Mouse (Mus musculus) Patski (cell line): ENCODE measurements around the gene Abca1. TPM values are rescaled to one million over a fixed set of nuclear protein-coding genes. Genes with fewer than 3 reads are reported as not detected.

Experiments
- ATAC-seq: fragments of 100-300 bp; one replicate; pipeline ENCODE4 v1.8.0; 2021
- CTCF ChIA-PET: fragments of 350-600 bp; sonication (Branson Sonifier 250); formaldehyde crosslinking; loops from one replicate; lab custom pipeline; 2022; ENCODE audit warnings: inconsistent platforms; lab: Charles Lee
- POLR2A ChIA-PET: fragments of 350-600 bp; sonication (Branson Sonifier 250); formaldehyde crosslinking; loops from one replicate; lab custom pipeline; 2022; ENCODE audit warnings: antibody characterized with exemption, inconsistent platforms; lab: Charles Lee
- DNase-seq: peaks from one replicate; pipeline ENCODE4 v3.0.0-alpha.2; 2011; ENCODE audit warnings: low read depth, low spot score
- H3K27me3 ChIP-seq: fragments of 371-371 bp; one replicate; pipeline ENCODE4 v1.5.1; 2021
- CTCF ChIP-seq: fragments of 100-300 bp; IDR thresholded peaks from one replicate; pipeline ENCODE4 v1.5.1; 2021
- in situ Hi-C: fragments of 300-500 bp; cut with MboI; formaldehyde crosslinking; loops from 3 replicates; pipeline ENCODE4 v1.11.1; 2018; ENCODE audit warnings: low pct_unique_long_range_greater_than_20kb, mixed read lengths
- polyA plus RNA-seq: library from polyadenylated mRNA; unstranded; gene quantifications from one replicate; pipeline ENCODE4 v1.2.3, GENCODE M21; 2021

The Abca1 gene
- 78.1 TPM for polyA plus RNA-seq

DNA sequence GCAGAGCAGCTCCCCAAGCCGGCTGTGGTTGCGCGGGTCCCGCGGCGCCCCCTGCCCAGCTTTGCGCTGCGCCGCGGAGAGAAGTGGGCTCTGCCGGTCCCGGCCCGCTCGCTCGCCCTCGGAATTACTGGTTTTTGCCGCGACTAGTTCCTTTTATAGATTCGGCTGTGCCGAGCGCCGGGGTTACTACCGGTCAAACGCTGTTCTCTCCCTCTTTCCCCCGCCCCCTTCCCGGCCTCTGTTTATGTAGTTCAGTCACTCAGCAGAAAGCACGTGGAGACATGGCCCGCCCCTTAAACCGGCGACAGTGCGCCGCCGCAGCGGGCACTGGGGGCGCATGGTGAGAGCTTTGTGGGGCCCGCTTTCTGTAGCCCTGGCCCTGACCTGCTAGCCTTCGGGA lies at the start of gene Abca1:
Gene Abca1 (minus strand): TSS at position 129 of the 400 bp plus-strand sequence.
- ChIA-PET POLR2A (interaction anchor here (1.1 kb wide), 1 partner anchor 61 kb away, joined by 3 read pairs; no protein-coding TSS in a partner anchor), CTCF (interaction anchor here (1.6 kb wide), 1 partner anchor 212 kb away, joined by 6 read pairs; no protein-coding TSS in a partner anchor)
- peak; percentile 40 for TF ChIP-seq CTCF
- ATAC-seq (peak; percentile 65), DNase-seq (no peak)
- no peaks in the 10 kb centered on the region for H3K27me3 ChIP-seq
- in situ Hi-C loops: loop anchor here (5.0 kb wide), 2 partner anchors 38 to 193 kb away; no protein-coding TSS in a partner anchor

DNA sequence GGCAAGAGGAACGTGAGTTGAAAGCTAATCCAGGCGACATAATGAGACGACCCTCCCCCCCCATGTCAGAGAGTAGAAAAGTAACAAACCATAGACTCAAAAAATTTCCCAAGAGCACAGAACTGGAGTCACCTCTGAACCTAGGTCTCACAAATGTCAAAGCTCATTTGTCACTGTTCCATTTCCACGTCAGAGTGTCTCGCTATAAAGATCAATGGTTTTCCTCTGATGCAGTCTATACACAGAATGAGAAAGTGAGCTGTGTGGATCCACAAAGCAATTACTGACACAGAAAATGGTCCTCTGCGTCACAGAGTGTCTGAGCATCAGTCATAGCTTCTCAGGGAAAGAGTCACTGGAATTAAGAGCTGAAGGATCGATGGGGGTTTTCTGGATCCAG lies 44.8 kb upstream of the Abca1 start:
- ATAC-seq (no peak), DNase-seq (no peak)
- CTCF ChIA-PET: no interaction called here
- no peaks in the 10 kb centered on the region for H3K27me3 ChIP-seq
- POLR2A ChIA-PET: no interaction called here
- in situ Hi-C loops: no loop called here
- TF ChIP-seq CTCF: no peak

DNA sequence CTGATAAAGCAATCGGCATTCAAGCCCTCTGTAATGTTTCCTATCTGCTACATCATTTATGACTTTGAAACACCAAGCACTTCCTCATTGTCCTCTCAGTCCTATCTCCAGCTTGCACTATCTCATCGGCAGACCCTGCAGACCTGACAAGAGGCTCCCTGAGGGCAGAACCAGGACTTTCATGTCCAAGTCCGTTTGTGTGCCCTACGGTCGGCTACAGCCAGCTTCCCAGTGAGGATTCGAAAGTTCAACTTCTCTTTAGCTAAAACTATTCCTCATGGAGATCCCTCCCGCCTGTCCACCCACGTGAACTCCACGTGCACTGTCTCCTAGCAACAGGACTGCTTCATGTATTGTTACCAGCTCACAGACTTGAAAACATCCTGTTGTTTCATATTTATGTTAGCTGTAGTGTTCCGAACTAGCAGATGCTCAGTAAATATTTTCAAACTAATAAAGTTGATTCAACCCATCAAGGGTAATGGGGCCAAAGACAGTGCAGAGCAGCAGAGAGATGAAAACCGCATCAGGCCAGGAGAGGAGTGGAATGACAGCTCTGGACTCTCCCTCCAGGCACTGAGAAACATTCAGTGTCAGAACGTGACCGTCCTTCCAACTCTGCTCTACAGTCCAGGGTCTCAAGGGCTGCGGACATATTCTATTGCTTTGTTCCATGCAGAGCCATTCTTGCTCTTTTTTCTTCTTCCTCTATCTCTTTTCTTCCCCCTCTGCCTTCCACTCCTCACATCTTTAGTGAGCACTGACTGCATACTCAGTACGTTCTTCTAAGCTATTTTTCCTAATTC lies 44.1 kb upstream of the Abca1 start:
- no peak for TF ChIP-seq CTCF
- no peak for DNase-seq
- no peaks in the 10 kb centered on the region for H3K27me3 ChIP-seq
- CTCF ChIA-PET: interaction anchor here (0.6 to 1.2 kb wide), 2 partner anchors 150 to 153 kb away, joined by 3 read pairs; no protein-coding TSS in a partner anchor
- POLR2A ChIA-PET: no interaction called here
- ATAC-seq: no peak
- in situ Hi-C loops: no loop called here

DNA sequence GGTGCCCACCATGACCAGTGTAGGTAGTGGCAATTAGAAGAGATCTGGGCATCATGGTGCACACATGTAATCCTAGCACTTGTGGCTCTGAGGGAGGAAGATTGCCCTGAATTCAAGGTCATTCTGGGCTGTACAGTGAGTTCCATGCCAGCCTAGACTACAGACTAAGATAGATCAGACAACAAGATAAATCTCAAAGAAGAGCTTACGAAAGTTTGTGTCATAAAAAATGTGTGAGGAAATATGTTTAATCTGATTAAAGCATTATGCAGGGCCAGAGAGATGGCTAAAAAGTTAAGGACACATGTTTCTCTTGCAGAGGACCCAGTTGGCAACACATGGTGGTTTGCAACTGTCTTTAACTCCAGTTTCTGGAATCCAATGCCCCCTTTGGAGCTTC lies 40.6 kb upstream of the Abca1 start:
- DNase-seq (no peak), ATAC-seq (no peak)
- H3K27me3 ChIP-seq: no peaks in the 10 kb centered on the region
- TF ChIP-seq CTCF: no peak
- in situ Hi-C loops: no loop called here
- ChIA-PET CTCF (no interaction called here), POLR2A (no interaction called here)

DNA sequence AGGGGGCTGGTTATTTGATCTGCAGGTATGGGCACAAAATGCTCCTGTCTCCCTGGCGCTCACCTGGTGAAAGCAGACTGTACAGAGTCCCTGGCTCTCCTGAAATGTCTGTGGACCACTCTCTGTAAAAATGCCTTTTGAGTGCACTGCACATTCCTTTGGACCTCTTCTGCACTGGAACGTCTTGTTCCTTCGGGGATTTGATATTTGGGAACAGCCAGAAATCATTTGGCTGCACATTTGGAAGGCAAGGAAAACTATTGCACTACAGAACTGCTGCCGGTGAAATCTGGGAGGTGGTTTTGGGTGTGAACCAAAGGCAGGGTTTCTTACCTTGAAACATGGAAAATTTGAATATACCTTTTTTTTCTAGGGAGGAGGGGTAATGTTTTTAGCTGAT lies 38.1 kb upstream of the Abca1 start:
- no peaks in the 10 kb centered on the region for H3K27me3 ChIP-seq
- CTCF ChIA-PET: interaction anchor here (0.8 to 1.8 kb wide), 2 partner anchors 8 to 10 kb away, joined by 3 to 4 read pairs; no protein-coding TSS in a partner anchor
- no peak for TF ChIP-seq CTCF
- DNase-seq: no peak
- in situ Hi-C loops: loop anchor here (5.0 kb wide), 1 partner anchor 36 kb away; no protein-coding TSS in a partner anchor
- POLR2A ChIA-PET: no interaction called here
- no peak for ATAC-seq

DNA sequence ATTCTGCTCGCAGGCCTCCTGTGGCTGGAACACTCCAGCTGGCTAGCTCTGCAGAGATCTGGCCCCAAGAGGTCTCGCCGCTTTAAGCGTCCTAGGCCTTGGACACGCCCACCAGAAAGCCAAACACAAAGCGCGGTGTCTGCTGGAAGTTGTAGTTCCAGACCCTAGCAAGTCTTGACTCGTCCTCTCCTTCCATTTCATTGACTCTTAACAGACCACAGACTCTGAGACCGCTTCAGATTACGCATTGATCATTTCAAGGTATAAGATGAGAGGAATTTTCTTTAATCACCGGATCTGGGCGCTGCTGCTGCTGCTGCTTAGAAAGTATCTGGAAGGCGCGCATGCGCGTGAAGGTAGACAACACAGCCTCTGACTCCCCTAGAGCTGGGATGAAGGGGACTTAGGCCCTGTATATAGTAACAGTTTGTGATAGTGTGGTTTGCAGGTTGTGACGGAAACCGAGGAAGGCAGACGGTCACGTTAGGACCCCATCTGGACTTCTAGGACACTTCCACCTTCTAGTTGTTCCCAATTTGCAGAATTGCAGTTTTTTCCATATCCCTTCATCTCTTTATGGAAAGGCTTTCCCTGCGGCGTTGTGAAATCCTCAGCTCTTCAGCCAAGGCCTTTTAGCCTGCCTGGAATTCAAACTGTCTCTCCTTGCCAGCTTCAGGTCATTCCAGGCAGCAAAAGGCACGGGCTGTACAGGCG lies 36.5 kb upstream of the Abca1 start:
- in situ Hi-C loops: loop anchor here (5.0 kb wide), 1 partner anchor 34 kb away; no protein-coding TSS in a partner anchor
- peak; percentile 97 for ATAC-seq
- no peak for TF ChIP-seq CTCF
- CTCF ChIA-PET: interaction anchor here (0.7 kb wide), 1 partner anchor 22 kb away, joined by 3 read pairs; no protein-coding TSS in a partner anchor
- H3K27me3 ChIP-seq: no peaks in the 10 kb centered on the region
- POLR2A ChIA-PET: no interaction called here
- DNase-seq: peak; percentile 53

DNA sequence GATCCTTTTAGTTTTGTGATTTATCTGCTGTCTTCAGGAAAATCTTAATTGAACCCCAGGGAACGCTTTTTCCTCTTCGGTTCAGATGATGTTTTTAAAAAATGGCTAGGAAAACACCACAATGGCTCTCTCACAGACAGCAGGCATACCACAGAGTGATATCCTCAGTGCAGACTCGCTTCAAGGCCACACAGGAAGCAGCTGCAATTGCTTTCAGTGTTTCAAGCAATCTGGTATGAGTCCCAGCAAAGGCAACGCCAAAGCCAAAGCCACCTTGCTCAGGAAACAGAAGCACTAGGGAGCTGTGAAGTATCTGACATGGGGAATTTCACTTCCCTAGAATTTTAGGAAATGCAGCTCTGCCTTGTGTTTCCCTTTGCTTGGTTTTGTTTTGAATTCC lies 27.4 kb upstream of the Abca1 start:
- ChIA-PET POLR2A (no interaction called here), CTCF (interaction anchor here (1.0 to 1.3 kb wide), 2 partner anchors 11 to 26 kb away, joined by 3 read pairs; no protein-coding TSS in a partner anchor)
- in situ Hi-C loops: no loop called here
- DNase-seq (no peak), ATAC-seq (no peak)
- no peak for TF ChIP-seq CTCF
- H3K27me3 ChIP-seq: no peaks in the 10 kb centered on the region

DNA sequence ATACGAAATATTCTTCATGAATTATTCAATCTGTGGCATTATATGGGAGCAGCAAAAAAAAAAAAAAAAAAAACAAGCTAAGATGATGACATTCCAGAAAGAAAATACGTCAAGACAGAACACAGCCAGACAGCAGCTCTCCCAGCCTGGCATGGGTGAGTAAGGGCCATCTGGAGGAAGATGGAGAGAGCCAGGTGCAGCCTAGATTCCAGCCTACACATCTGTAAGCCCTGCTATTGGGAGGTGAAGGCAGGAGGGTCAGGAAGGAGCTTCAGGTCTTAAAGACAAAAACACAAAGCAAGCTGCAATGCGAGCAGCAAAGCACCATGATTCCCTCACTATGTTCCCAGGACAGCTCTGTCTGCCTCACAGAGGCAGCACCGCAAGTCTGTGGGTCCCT lies 26.9 kb upstream of the Abca1 start:
- ATAC-seq: no peak
- H3K27me3 ChIP-seq: no peaks in the 10 kb centered on the region
- in situ Hi-C loops: no loop called here
- DNase-seq: no peak
- no peak for TF ChIP-seq CTCF
- ChIA-PET POLR2A (no interaction called here), CTCF (interaction anchor here (1.0 kb wide), 1 partner anchor 25 kb away, joined by 3 read pairs; no protein-coding TSS in a partner anchor)

DNA sequence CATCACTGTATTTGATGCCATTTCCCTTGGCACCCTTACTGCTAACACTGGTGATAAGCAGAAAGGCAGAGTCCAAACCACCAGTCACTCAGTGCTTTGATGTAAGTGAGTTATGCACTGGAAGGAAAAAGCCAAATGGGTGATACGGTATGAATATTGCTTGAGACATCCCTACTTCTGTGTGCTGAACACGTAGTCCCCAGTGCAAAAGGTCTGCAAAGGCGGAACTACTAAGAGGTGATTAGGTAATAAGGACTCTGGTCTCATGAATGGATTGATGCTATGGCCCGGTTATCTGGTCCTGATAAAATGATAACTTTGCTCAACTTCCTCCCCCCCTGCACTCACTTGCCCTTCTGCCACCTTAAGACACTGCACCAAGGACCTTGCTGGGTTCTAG lies 26.4 kb upstream of the Abca1 start:
- TF ChIP-seq CTCF: no peak
- in situ Hi-C loops: no loop called here
- CTCF ChIA-PET: no interaction called here

DNA sequence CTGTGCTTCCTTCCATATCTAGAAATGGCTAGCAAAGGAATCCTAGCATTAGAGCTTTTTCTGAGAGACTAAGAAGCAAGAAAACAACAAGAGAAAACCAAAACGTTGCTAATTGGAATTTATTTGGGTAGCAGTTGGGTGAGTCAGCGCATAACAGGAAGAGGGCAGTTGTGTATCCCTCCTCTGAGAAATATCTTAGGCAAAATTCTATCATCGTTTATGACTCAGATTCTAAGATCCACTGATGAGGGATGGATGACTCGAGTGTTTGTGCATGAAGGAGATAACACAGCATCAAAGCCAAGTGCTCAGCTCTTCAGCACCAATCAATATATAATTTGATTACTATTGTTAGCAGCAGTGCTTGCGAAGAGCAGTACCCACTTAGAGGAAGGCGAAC lies 21.8 kb upstream of the Abca1 start:
- in situ Hi-C loops: no loop called here
- H3K27me3 ChIP-seq: no peaks in the 10 kb centered on the region
- DNase-seq (no peak), ATAC-seq (no peak)
- ChIA-PET POLR2A (no interaction called here), CTCF (no interaction called here)
- TF ChIP-seq CTCF: no peak

More for the DNA sequence above, 26.4 kb upstream of the Abca1 start:
- POLR2A ChIA-PET: no interaction called here
- ATAC-seq (no peak), DNase-seq (no peak)
- H3K27me3 ChIP-seq: no peaks in the 10 kb centered on the region
